Mouse (Mus musculus): Measurements from ENCODE around the gene Entpd3. TPM values are rescaled to one million over a fixed set of nuclear protein-coding genes. Genes with fewer than 3 reads are reported as not detected.

Gene Entpd3
- polyA plus RNA-seq, 1 experiment: 0.03 TPM

DNA sequence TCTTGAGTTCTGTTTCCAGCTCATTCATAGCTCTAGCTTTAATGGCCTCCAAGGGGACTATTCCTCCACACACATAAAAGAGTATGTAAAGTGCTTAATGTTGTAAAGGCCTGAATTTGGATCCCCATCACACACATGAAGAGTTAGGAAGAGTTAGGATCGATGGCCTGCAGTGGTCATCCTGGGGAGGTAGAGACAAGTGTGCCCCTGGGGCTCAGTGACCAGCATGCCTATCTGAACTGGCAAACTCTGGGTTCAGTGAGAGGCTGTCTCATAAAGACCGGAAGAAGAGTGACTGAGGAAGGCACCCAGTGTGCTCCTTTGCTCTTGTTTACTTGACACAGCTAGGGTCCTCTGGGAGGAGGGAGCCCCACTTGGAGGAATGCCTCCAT is 30.7 kb downstream of the Entpd3 start:
- TF ChIP-seq GATA1 (IDR thresholded peaks at IDR 0.05; ENCODE audit: low read length): no peak

DNA sequence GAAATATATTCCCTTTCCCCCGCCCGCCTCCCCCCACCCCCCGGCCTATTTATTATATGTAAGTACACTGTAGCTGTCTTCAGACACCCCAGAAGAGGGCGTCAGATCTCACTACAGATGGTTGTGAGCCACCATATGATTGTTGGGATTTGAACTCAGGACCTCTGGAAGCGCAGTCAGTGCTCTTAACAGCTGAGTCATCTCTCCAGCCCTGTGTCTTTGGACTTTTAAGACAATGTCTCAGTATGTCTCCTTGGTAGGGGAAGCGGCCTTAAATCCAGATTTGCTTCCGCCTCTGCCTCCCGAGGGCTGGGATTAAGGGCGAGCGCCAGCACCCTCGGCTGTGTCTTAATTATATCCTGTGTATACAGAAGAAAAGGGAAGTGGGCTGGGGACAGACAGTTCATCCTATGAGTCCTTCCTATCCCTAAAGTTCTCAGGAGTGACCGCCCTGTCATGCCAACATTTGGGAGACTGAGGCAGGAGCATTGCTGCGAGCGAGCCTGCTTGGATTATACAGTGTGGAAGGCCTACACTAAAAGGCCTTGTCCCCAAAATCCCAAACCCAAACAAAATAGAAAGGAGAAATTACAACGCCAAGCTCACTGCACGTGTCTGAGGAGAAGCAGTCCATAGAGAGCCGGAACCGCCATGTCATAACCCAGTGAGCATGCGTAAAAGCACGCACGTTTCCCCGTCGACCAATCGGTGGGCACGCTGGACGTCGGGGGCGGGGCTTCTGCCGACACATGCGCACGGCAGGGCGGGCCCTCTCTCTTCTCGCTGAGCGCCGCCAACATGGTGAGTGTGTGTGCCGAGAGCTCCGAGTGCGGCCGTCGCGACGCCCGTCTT is 31.3 kb downstream of the Entpd3 start, which contains the start of gene Rpl14:
TSS of gene Rpl14 (plus strand) at position 704 of the 852 bp plus-strand sequence.
- no peak for TF ChIP-seq GATA1 (IDR thresholded peaks at IDR 0.05; ENCODE audit: low read length)

DNA sequence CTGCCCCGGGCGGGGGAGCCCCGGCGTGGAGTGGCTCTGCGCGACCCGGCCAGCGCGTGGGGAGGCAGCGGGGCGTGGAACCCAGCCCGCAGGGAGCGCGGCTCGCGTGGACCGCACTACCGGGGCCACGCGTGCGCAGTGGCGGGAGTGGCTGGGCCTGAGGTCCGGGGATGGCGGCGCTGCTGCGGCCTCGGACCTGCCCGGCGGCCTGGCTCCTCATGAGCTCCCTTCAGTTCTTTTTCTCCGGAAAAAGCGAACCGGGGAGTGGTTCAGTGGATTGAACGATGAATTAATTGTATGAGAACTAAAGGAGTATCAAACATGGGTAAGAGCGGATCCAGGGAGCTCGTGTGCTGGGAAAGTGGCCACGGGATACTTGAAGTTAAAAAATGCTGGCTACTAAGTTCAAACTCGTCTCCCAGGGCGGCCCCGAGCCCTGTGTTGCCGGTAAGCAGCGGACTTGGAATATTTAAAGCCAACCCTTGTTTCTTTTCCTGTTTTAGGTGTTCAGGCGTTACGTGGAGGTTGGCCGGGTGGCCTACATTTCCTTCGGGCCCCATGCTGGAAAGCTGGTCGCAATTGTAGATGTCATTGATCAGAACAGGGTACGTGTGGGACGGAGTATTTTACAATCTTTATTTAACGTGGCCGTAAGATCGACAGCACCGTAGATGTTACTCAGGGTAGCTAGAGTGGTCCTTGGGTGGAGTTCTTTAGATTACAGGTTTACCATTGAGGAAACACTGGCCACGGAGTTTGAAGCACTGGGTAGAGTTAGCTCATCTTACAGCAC is 32.2 kb downstream of the Entpd3 start:
- no peak for TF ChIP-seq GATA1 (IDR thresholded peaks at IDR 0.05; ENCODE audit: low read length)

- TF ChIP-seq GATA1 (IDR thresholded peaks at IDR 0.05; ENCODE audit: low read length): no peak
Observed at GRCm38 (mm10) chr9:120575748-120576661, 36.4 kb downstream of the Entpd3 start.

GRCm38 (mm10) chr9:120576662-120577013 is 37.0 kb downstream of the Entpd3 start:
- no peak for TF ChIP-seq GATA1 (IDR thresholded peaks at IDR 0.05; ENCODE audit: low read length)

DNA sequence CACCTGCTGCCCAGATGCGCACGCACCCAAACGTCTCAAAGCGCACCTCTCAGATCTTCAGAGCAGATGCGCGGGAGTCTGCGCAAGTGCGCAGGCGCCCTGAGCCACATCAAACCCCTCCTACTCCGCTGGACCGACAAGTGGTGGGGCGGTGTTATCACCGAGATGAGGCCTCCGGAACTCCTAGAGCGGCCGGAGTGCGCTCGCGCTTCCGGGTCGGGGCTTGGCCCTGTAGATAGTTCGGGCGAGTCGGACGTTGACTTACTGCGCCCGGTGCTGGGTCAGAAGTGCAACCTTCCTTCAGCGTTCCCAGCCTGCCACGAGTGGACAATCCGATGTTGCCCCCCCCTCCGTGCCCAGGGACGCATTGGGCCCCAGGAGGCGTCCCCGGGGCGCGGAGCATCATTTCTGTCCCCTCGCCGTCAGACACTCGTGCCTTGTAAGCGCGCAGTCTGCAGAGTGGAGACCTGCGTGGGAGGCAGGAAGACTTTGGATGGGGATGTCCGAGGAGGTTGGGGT is 37.6 kb downstream of the Entpd3 start:
- TF ChIP-seq GATA1 (IDR thresholded peaks at IDR 0.05; ENCODE audit: low read length): no peak

DNA sequence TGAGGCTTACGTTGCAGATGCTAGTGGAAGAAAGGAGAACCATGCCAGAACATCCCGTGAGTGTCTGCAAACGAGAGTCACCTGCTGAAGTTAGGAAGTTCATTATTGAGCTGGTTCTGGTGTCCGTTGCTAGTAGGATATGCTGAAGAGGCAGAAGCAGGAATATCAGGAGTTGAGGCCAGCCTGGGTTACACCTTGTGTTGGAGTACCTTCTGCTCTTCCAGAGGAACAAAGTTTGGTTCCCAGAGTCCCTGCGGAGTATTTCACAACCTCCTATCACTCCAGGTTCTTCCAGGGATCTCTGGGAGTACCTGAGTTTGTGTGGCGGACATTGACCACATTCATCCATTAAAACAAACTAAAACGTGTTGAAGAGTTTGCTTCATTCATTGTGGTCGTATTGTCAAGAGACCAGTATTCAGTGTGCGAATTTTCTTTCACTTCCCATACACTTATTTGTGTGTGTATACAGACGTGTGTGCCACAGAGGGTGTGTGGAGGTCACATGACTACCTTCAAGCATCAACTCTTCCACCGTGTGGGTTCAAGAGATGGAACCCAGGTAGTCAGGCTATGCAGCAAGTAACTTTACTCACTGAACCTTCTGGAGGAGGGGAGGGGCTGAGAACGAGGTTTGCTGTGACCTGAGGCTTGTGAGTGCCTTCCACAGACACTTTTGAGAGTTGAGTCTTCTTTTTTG is 38.2 kb downstream of the Entpd3 start:
- TF ChIP-seq GATA1 (IDR thresholded peaks at IDR 0.05; ENCODE audit: low read length): no peak

GRCm38 (mm10) chr9:120578701-120579100 is 39.1 kb downstream of the Entpd3 start:
- TF ChIP-seq GATA1 (IDR thresholded peaks at IDR 0.05; ENCODE audit: low read length): no peak

DNA sequence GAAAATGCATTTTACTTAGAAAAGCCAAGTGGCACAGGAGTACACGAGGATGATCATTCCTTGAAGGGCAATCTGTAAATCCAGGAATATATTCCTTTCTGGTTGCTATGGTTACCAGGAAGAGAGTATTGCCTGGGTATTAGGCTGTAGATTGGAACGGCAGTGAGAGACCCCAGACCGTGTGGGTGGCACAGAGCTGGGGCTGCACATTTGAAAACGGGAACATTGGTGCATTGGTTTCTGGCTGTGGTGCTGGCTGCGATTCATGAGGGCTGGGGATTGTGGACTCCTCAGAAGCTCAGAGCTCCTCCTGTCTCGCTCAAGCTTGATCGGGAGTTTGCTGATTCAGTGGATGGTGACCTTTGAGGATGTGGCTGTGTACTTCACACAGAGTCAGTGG is 40.2 kb downstream of the Entpd3 start:
- TF ChIP-seq GATA1 (IDR thresholded peaks at IDR 0.05; ENCODE audit: low read length): no peak

DNA sequence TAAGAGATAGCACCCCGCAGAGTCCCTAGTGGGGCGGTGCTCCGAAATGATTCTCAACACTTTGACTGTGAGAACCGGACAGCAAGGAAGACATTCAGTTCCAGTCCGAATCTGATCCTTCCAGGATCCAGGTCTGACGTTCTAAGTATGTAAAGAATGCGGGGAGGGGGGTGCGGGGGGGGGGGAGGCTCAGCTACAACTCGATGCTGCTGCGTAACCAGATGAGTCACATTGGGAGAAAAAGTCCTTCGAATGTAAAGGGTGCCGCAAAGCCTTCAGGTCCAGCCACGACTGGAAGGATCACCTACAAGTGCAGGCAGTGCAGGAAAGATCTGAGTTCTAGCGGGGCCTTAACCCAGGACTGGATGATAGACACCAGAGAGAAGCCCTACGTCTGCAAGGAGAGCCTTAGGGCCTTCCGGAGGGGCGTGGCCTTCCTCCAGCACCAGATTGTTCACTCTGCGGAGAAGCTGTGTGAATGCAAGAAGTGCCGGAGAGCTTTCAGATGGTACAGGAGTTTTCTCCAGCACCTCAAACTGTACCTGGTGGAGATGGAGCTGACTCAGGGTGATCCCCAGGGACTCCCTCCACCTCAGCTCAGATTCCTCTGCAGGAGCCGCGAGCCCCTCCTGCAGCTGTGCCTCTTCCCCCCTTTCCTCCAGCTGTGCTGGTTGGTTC is 42.5 kb downstream of the Entpd3 start:
- TF ChIP-seq GATA1 (IDR thresholded peaks at IDR 0.05; ENCODE audit: low read length): no peak

- no peak for TF ChIP-seq GATA1 (IDR thresholded peaks at IDR 0.05; ENCODE audit: low read length)
Observed at GRCm38 (mm10) chr9:120582619-120583308, 43.1 kb downstream of the Entpd3 start.

DNA sequence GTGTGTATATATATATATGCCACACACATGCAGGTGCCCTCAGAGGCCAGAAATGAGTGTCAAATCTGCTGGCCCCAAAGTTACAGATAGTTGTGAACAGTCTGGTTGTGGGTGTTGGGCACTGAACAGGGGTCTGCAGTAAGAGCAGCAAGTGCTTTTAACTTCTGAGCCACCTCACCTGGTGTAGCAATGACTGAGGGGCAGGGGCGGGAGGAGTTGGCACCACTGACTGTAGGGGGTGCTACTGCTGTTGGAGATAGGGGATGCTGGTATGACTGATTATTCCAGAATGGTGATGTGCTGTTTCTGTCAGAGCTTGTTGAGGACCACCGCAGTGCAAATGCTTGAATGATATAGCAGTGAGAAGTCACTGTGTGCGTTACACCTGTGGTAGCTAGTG is 43.7 kb downstream of the Entpd3 start:
- TF ChIP-seq GATA1 (IDR thresholded peaks at IDR 0.05; ENCODE audit: low read length): no peak

DNA sequence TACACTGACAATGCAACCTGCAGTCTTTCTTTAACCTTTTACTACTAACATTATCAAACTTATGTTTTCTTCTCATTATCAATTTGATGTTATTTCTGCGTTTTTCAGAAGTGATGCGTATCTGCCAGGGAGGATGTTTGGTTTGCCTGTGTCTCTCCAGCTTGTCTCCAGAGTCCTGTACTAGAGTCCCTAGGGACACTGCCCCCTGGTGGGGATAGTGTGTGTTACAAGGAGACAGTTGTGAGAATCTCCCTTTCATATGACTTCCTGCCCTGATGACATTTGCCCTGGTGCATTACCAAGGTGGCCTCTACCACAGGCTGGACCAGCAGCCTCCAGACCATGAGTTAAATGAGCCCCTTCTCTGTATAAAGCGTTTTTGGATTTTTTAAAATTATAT is 46.9 kb downstream of the Entpd3 start:
- no peak for TF ChIP-seq GATA1 (IDR thresholded peaks at IDR 0.05; ENCODE audit: low read length)

DNA sequence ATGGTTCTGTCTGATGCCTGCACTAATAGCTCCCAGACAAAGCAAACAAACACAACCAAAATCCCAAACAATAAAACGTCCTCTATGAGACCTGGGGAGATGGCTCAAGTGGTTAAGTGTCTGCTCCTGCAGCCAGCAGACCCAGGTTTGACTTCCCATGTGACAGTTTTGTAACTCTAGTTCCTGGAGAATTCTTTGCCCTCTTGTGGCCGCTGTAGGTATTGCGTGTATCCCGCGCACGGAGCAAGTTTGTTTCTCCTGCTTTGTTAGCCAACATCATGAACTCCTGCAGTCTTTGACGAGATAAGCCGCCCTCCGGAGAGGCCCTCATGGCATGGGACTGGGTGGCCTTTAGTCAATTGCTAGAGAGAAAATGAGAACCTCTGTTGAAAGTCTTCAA is 51.9 kb downstream of the Entpd3 start:
- TF ChIP-seq GATA1 (IDR thresholded peaks at IDR 0.05; ENCODE audit: low read length): no peak
